Mouse (Mus musculus): Measurements from ENCODE around the gene Ddrgk1. TPM values are rescaled to one million over a fixed set of nuclear protein-coding genes. Genes with fewer than 3 reads are reported as not detected.

The Ddrgk1 gene
- polyA plus RNA-seq, 1 experiment from 2014 or later = 77.8 TPM

- Histone ChIP-seq H3K27ac (replicated peaks) (no peak overlapping the region), H3K27me3 (peaks cover 49% of the 10 kb centered on the region), H3K4me2 (replicated peaks) (peak overlapping the region; percentile 76), H3K4me3 (replicated peaks) (peak overlapping the region; percentile 44), H3K4me1 (peaks cover 33% of the 10 kb centered on the region), H3K36me3 (no peaks in the 10 kb centered on the region), H3K9me3 (replicated peaks) (no peaks in the 10 kb centered on the region), H3K9ac (no peak overlapping the region; the same call in 1 of the 2 replicates)
- no peak for ATAC-seq (ENCODE audit: insufficient number of reproducible peaks, low FRiP score, low TSS enrichment, low read depth)
- 17% methylated on average over 14 of the region's 14 CpGs for WGBS
Measured at GRCm38 (mm10) chr2:130634006-130634738, 30.3 kb downstream of the Ddrgk1 start.

DNA sequence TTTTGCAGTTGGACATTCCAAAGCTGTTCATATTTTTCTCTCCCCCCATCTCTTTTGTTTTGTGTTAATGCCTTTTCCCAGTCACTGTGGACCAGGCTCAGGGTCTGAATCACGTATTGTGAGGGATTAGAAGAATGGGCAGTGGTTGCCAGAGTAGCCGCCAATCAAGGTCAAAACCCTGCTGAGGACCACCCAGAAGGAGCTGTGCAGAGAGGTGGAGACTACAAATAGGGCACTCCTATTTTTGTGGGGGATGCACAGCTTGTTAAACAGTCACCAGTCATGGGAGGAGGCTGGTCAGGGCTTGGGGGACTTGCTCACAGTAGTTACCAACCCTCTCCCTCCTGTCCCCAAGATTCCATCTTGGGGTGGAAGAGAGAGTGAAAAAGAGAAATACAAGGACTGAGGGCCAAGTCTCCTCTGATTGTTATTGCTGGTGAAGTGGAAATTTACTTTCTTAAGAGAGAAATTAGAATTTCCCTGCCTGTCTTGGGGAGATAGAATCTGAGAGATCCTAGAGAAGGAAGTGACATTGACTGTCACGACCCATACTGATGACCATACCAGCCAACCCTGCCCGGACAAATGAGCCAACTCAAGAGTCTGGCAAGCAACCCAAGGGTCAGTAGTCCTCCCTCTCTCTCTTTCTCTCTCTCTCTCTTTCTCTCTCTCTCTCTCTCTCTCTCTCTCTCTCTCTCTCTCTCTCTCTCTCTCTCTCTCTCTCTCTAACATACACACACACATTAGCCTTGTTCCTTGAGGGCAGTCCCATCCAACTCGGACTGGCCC, 31.4 kb downstream of the Ddrgk1 start:
- Histone ChIP-seq H3K4me3 (replicated peaks) (no peak overlapping the region), H3K4me1 (peaks cover 38% of the 10 kb centered on the region), H3K36me3 (no peaks in the 10 kb centered on the region), H3K9me3 (replicated peaks) (no peaks in the 10 kb centered on the region), H3K9ac (no peak overlapping the region), H3K4me2 (replicated peaks) (no peak overlapping the region), H3K27ac (replicated peaks) (no peak overlapping the region), H3K27me3 (peaks cover 46% of the 10 kb centered on the region)
- no peak for ATAC-seq (ENCODE audit: insufficient number of reproducible peaks, low FRiP score, low TSS enrichment, low read depth)
- WGBS = 52% methylated on average over 5 of the region's 5 CpGs

DNA sequence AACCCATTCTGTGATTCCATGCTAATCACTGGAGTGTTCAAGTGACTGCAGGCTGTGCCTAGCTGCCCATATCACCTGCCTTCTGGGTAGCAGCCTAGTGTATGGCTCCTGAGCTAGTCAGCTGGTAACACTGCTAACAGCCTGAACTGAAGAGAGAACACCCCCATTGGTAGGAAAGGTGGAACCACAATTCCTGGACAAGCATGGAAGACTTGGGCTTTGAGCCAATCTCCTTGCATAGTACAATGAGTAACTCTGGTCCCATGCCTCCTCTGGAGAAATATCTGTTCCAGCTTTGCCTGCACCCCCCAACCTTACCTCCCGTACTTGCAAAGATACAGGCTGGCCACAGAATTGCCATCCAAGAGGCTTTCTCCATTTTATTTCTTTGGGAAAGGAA, 32.0 kb downstream of the Ddrgk1 start:
- H3K4me1 ChIP-seq = peaks cover 32% of the 10 kb centered on the region
- no peaks in the 10 kb centered on the region for H3K9me3 ChIP-seq (replicated peaks)
- H3K9ac ChIP-seq = no peak overlapping the region
- H3K27ac ChIP-seq (replicated peaks) = no peak overlapping the region
- peaks cover 4% of the 10 kb centered on the region; the same call in 1 of the 2 replicates for H3K36me3 ChIP-seq
- H3K4me3 ChIP-seq (replicated peaks) = no peak overlapping the region
- WGBS = 74% methylated on average over 1 of the region's 1 CpGs
- no peak overlapping the region for H3K4me2 ChIP-seq (replicated peaks)
- H3K27me3 ChIP-seq = peaks cover 39% of the 10 kb centered on the region
- no peak for ATAC-seq (ENCODE audit: insufficient number of reproducible peaks, low FRiP score, low TSS enrichment, low read depth)

- H3K27ac ChIP-seq (replicated peaks) = peak within 1 kb of the TSS; percentile 71
- H3K36me3 ChIP-seq = peaks cover 13% of the 10 kb centered on the region; the same call in 1 of the 2 replicates
- no peaks in the 10 kb centered on the region for H3K9me3 ChIP-seq (replicated peaks)
- H3K27me3 ChIP-seq = peaks cover 13% of the 10 kb centered on the region
- peak within 1 kb of the TSS; percentile 80 for H3K4me2 ChIP-seq (replicated peaks)
- H3K4me1 ChIP-seq = peaks cover 18% of the 10 kb centered on the region
- under 1% methylated on average over 25 of the region's 25 CpGs for WGBS
- peak; percentile 83 for ATAC-seq (ENCODE audit: insufficient number of reproducible peaks, low FRiP score, low TSS enrichment, low read depth)
- peak within 1 kb of the TSS; percentile 95 for H3K9ac ChIP-seq
- H3K4me3 ChIP-seq (replicated peaks) = peak within 1 kb of the TSS; percentile 100
Measured at GRCm38 (mm10) chr2:130629839-130630203, 34.6 kb downstream of the Ddrgk1 start, which contains the start of the genes Fastkd5 and Ubox5. Gene Fastkd5, minus strand, starts transcription at chr2:130630027. Gene Ubox5, minus strand, starts transcription at chr2:130630038.

- Histone ChIP-seq H3K9ac (peak overlapping the region; percentile 95), H3K27me3 (peaks cover 8% of the 10 kb centered on the region), H3K4me3 (replicated peaks) (peak overlapping the region; percentile 100), H3K27ac (replicated peaks) (peak overlapping the region; percentile 71), H3K4me1 (peaks cover 13% of the 10 kb centered on the region), H3K36me3 (peaks cover 14% of the 10 kb centered on the region; the same call in 1 of the 2 replicates), H3K9me3 (replicated peaks) (no peaks in the 10 kb centered on the region), H3K4me2 (replicated peaks) (peak overlapping the region; percentile 80)
- ATAC-seq (ENCODE audit: insufficient number of reproducible peaks, low FRiP score, low TSS enrichment, low read depth) = peak; percentile 55
- 2% methylated on average over 37 of the region's 37 CpGs for WGBS
Measured at GRCm38 (mm10) chr2:130629080-130629838, 35.2 kb downstream of the Ddrgk1 start.

GRCm38 (mm10) chr2:130628424-130628823, 36.0 kb downstream of the Ddrgk1 start:
- Histone ChIP-seq H3K4me2 (replicated peaks) (peak overlapping the region; percentile 80), H3K9ac (no peak overlapping the region), H3K27me3 (no peaks in the 10 kb centered on the region), H3K4me1 (peaks cover 7% of the 10 kb centered on the region), H3K9me3 (replicated peaks) (no peaks in the 10 kb centered on the region), H3K36me3 (peaks cover 23% of the 10 kb centered on the region), H3K4me3 (replicated peaks) (peak overlapping the region; percentile 100), H3K27ac (replicated peaks) (no peak overlapping the region)
- WGBS = 70% methylated on average over 3 of the region's 3 CpGs
- no peak for ATAC-seq (ENCODE audit: insufficient number of reproducible peaks, low FRiP score, low TSS enrichment, low read depth)

DNA sequence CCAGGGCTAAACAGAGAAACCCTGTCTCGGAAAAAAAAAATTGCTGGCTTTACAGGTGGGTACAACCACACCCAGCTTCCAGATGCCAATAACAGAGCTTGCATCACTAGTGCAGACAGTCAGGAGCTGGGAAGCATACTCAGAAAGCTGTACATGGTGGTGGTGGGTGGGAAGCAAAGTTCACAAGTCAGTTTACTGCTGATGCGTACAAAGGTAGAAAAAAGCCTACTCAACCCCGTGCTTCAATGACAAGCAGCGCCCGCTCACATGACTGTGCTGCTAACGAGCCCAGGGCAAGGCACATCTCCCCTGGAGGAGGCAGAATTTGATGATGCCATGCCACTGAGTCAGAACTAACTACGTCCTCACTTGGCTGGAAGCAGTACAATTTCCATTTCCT, 45.5 kb downstream of the Ddrgk1 start:
- 90% methylated on average over 7 of the region's 7 CpGs for WGBS
- H3K36me3 ChIP-seq = peaks cover 62% of the 10 kb centered on the region
- ATAC-seq (ENCODE audit: insufficient number of reproducible peaks, low FRiP score, low TSS enrichment, low read depth) = no peak

GRCm38 (mm10) chr2:130613091-130613490, 51.4 kb downstream of the Ddrgk1 start:
- no peak for ATAC-seq (ENCODE audit: insufficient number of reproducible peaks, low FRiP score, low TSS enrichment, low read depth)
- Histone ChIP-seq H3K27me3 (no peaks in the 10 kb centered on the region), H3K4me2 (replicated peaks) (no peak overlapping the region), H3K4me1 (no peaks in the 10 kb centered on the region), H3K9me3 (replicated peaks) (no peaks in the 10 kb centered on the region), H3K36me3 (peaks cover 29% of the 10 kb centered on the region), H3K27ac (replicated peaks) (no peak overlapping the region), H3K9ac (no peak overlapping the region), H3K4me3 (replicated peaks) (no peak overlapping the region)
- WGBS = 62% methylated on average over 3 of the region's 3 CpGs

More for the DNA sequence above, 45.5 kb downstream of the Ddrgk1 start:
- Histone ChIP-seq H3K4me3 (replicated peaks) (no peak overlapping the region), H3K9ac (no peak overlapping the region), H3K4me2 (replicated peaks) (no peak overlapping the region), H3K27me3 (no peaks in the 10 kb centered on the region), H3K27ac (replicated peaks) (no peak overlapping the region), H3K9me3 (replicated peaks) (no peaks in the 10 kb centered on the region), H3K4me1 (no peaks in the 10 kb centered on the region)

Other genes with a start within 250 kb of the Ddrgk1 start
- 84.4 and 103 TPM in 2 replicates for gene Vps16, start 240.3 kb downstream of the Ddrgk1 start, polyA plus RNA-seq (2015; fragmentation: Nextera tagmentation; extraction: Ambion mirVana)
- 19.5 and 20.0 TPM in 2 replicates for gene Pced1a, start 240.0 kb downstream of the Ddrgk1 start, polyA plus RNA-seq (2015; fragmentation: Nextera tagmentation; extraction: Ambion mirVana)
- 108 TPM in 2 replicates for gene Ptpra, start 214.4 kb downstream of the Ddrgk1 start, polyA plus RNA-seq (2015; fragmentation: Nextera tagmentation; extraction: Ambion mirVana)
- gene Mrps26, start 100.9 kb downstream of the Ddrgk1 start, polyA plus RNA-seq (2015; fragmentation: Nextera tagmentation; extraction: Ambion mirVana) = 98.9 and 102 TPM in 2 replicates
- gene Oxt, start 88.5 kb downstream of the Ddrgk1 start, polyA plus RNA-seq (2015; fragmentation: Nextera tagmentation; extraction: Ambion mirVana) = not detected in 2 replicates
- 0.53 TPM in 1 of 2 replicates, not detected in the other for gene Avp, start 82.1 kb downstream of the Ddrgk1 start, polyA plus RNA-seq (2015; fragmentation: Nextera tagmentation; extraction: Ambion mirVana)
- 12.5 and 13.4 TPM in 2 replicates for gene Fastkd5, start 34.6 kb downstream of the Ddrgk1 start, polyA plus RNA-seq (2015; fragmentation: Nextera tagmentation; extraction: Ambion mirVana)
- gene Ubox5, start 34.6 kb downstream of the Ddrgk1 start, polyA plus RNA-seq (2015; fragmentation: Nextera tagmentation; extraction: Ambion mirVana) = 11.8 TPM in 2 replicates
- gene Lzts3, start 21.9 kb downstream of the Ddrgk1 start, polyA plus RNA-seq (2015; fragmentation: Nextera tagmentation; extraction: Ambion mirVana) = 6.1 and 6.7 TPM in 2 replicates
- 96.6 and 101 TPM in 2 replicates for gene Itpa, start 3.0 kb upstream of the Ddrgk1 start, polyA plus RNA-seq (2015; fragmentation: Nextera tagmentation; extraction: Ambion mirVana)
- 4.7 and 5.4 TPM in 2 replicates for gene Slc4a11, start 32.9 kb upstream of the Ddrgk1 start, polyA plus RNA-seq (2015; fragmentation: Nextera tagmentation; extraction: Ambion mirVana)
- gene 4930402H24Rik, start 241.7 kb upstream of the Ddrgk1 start, polyA plus RNA-seq (2015; fragmentation: Nextera tagmentation; extraction: Ambion mirVana) = 35.7 and 36.7 TPM in 2 replicates
- gene Atrn, start 241.8 kb upstream of the Ddrgk1 start, polyA plus RNA-seq (2015; fragmentation: Nextera tagmentation; extraction: Ambion mirVana) = 9.0 and 9.2 TPM in 2 replicates

All from embryonic facial prominence, embryonic 15.5 days (tissue).